Mouse (Mus musculus) frontal cortex, adult 2 months (tissue): ENCODE measurements at regions not wholly inside any gene's neighbourhood (a gene's known extent, or its start where the extent isn't known, plus 50 kb on each side); places are given as distances from the start of the nearest gene placed in this dataset.
"Not testable (repeated sequence)": the region's sequence is repeated elsewhere in the genome, so short reads cannot be mapped to it uniquely, and the experiment has no call there.

Experiments used
- DNase-seq, 2 experiments: peaks; one replicate each; pipeline ENCODE4 v3.0.0; 2022; ENCODE audit warnings: low spot score in 1 of 2; ENCODE audit errors: extremely low spot score in 1 of 2

GRCm38 (mm10) chr3:118194754-118195153 lies 326.0 kb upstream of the Snx7 start:
- no peak for DNase-seq

- no peak for DNase-seq
Observed at GRCm38 (mm10) chr3:118189382-118189781, 320.6 kb upstream of the Snx7 start.

GRCm38 (mm10) chr3:118177446-118177845 lies 308.7 kb upstream of the Snx7 start:
- DNase-seq: no peak

GRCm38 (mm10) chr3:118162916-118163315 lies 294.2 kb upstream of the Snx7 start:
- no peak for DNase-seq

GRCm38 (mm10) chr3:118144788-118145187 lies 276.1 kb upstream of the Snx7 start:
- no peak for DNase-seq

GRCm38 (mm10) chr3:118141731-118142130 lies 273.0 kb upstream of the Snx7 start:
- peak in 1 of 2 experiments; percentile 9 for DNase-seq

- peak; percentile 16 to 57 for DNase-seq
Observed at GRCm38 (mm10) chr3:118140108-118140507, 271.4 kb upstream of the Snx7 start.

GRCm38 (mm10) chr3:118128349-118128748 lies 259.6 kb upstream of the Snx7 start:
- DNase-seq: not testable (repeated sequence)

GRCm38 (mm10) chr3:118102635-118103034 lies 233.9 kb upstream of the Snx7 start:
- no peak for DNase-seq

- no peak for DNase-seq
Observed at GRCm38 (mm10) chr3:118084508-118084907, 215.8 kb upstream of the Snx7 start.

GRCm38 (mm10) chr3:118072363-118072762 lies 203.6 kb upstream of the Snx7 start:
- DNase-seq: peak; percentile 20 to 28

GRCm38 (mm10) chr3:118070129-118070528 lies 201.4 kb upstream of the Snx7 start:
- DNase-seq: no peak

- no peak for DNase-seq
Observed at GRCm38 (mm10) chr3:118063679-118064078, 194.9 kb upstream of the Snx7 start.

- no peak for DNase-seq
Observed at GRCm38 (mm10) chr3:118062569-118062968, 193.8 kb upstream of the Snx7 start.

GRCm38 (mm10) chr3:118047016-118047415 lies 178.3 kb upstream of the Snx7 start:
- peak in 1 of 2 experiments; percentile 25 for DNase-seq

GRCm38 (mm10) chr3:118046536-118046935 lies 177.8 kb upstream of the Snx7 start:
- no peak for DNase-seq

GRCm38 (mm10) chr3:118036501-118036900 lies 167.8 kb upstream of the Snx7 start:
- DNase-seq: peak; percentile 20 to 25

GRCm38 (mm10) chr3:117995401-117995800 lies 126.7 kb upstream of the Snx7 start:
- no peak for DNase-seq

GRCm38 (mm10) chr3:117994110-117994509 lies 125.4 kb upstream of the Snx7 start:
- DNase-seq: no peak

GRCm38 (mm10) chr3:117990561-117990960 lies 121.8 kb upstream of the Snx7 start:
- peak in 1 of 2 experiments; percentile 41 for DNase-seq

- no peak for DNase-seq
Observed at GRCm38 (mm10) chr3:117988443-117988842, 119.7 kb upstream of the Snx7 start.

- peak in 1 of 2 experiments; percentile 45 for DNase-seq
Observed at GRCm38 (mm10) chr3:117975638-117976037, 106.9 kb upstream of the Snx7 start.

- DNase-seq: peak in 1 of 2 experiments; percentile 19
Observed at GRCm38 (mm10) chr3:117968805-117969204, 100.1 kb upstream of the Snx7 start.
